Mouse (Mus musculus): ENCODE results near the gene Fdxr. TPM values are rescaled to one million over a fixed set of nuclear protein-coding genes. Genes with fewer than 3 reads are reported as not detected.

Fdxr gene
- polyA plus RNA-seq, 1 experiment from 2014 or later = 7.3 TPM

DNA sequence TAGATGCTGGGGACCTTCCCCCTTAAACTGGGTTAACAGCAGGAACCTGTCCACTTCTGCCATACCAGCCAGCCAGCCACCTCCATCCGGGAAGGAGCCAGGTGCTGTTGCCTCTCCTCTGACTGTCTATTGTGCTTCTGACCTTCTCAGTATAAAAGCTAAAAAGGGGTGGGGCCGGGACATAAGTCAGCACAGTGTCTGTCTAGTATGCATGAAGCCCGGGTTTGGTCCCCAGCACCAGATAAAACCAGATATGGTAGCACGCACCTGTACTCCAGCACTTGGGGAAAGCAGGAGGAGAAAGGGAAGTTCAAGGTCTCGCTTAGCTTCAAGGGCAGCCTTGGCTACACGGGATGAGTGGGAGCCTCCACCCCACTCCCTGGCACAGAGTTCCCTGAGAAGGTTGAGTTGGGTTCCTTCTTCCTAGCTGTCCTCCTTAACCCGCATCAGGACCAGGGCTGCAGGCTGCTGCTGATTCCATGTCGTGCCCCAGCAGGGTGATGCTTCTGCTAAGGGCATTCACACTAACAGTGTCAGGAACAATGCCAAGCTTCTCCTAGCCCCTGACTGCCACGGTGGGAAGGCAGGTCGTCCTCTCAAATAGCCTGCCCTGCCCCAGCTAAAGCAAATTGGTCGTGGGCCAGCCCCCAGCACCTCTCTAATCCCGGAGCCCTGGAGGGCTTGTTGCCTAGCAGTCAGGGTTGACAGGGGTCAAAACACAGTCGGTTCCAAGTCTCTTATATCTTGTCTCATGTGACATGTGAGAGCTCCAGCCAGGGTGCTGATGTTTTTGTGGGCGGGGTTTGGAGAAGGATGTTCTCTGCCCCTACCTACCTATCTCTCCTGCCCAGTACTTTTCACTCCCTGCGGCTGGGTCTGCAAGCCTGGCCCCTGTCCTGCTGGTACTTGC lies 47.6 kb downstream of the Fdxr start:
- Histone ChIP-seq H3K27me3 (ENCODE audit: insufficient read depth, low read length) (no peaks in the 10 kb centered on the region), H3K4me2 (ENCODE audit: low read depth, low read length) (no peak overlapping the region), H3K4me1 (ENCODE audit: insufficient read depth) (peaks cover 21% of the 10 kb centered on the region), H3K27ac (ENCODE audit: low read depth) (no peak overlapping the region), H3K4me3 (ENCODE audit: low read depth, low read length) (no peak overlapping the region), H3K36me3 (replicated peaks; ENCODE audit: insufficient read depth, low read length) (peaks cover 7% of the 10 kb centered on the region; the same call in 1 of the 2 replicates), H3K9me3 (ENCODE audit: low read length) (no peaks in the 10 kb centered on the region), H3K9ac (replicated peaks) (no peak overlapping the region)
- ATAC-seq (no peak), DNase-seq (no peak)
- 62% methylated on average over 15 of the region's 15 CpGs for WGBS (ENCODE audit: insufficient replicate concordance)
- TF ChIP-seq EP300 (IDR thresholded peaks at IDR 0.05; ENCODE audit: low read depth) (no peak), CTCF (IDR thresholded peaks at IDR 0.05; ENCODE audit: low read depth) (no peak)

DNA sequence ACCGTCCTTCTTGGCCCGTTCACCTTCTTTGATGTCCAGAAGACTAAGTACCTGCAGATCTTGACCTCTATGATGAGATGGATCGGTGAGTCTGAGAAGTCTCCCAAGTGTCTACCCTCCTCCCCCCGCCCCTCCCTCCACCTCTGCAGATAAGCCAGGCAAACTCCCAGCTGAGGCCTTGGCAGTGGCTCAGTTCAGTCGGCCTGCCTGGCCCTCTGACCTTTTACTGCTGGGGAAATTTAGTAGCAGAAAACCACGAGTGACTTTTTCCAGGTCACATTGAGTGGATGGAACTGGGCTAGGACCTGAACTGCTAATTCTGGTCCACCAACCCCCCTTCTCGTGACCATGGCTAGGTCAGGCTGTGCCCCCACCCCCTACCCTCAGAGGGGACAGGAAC lies 48.4 kb downstream of the Fdxr start:
- DNase-seq (no peak), ATAC-seq (no peak)
- Histone ChIP-seq H3K36me3 (replicated peaks; ENCODE audit: insufficient read depth, low read length) (peaks cover 7% of the 10 kb centered on the region; the same call in 1 of the 2 replicates), H3K27me3 (ENCODE audit: insufficient read depth, low read length) (no peaks in the 10 kb centered on the region), H3K9ac (replicated peaks) (no peak overlapping the region), H3K4me1 (ENCODE audit: insufficient read depth) (peaks cover 26% of the 10 kb centered on the region), H3K4me2 (ENCODE audit: low read depth, low read length) (no peak overlapping the region), H3K9me3 (ENCODE audit: low read length) (no peaks in the 10 kb centered on the region), H3K4me3 (ENCODE audit: low read depth, low read length) (no peak overlapping the region), H3K27ac (ENCODE audit: low read depth) (no peak overlapping the region)
- TF ChIP-seq EP300 (IDR thresholded peaks at IDR 0.05; ENCODE audit: low read depth) (no peak), CTCF (IDR thresholded peaks at IDR 0.05; ENCODE audit: low read depth) (no peak)
- WGBS (ENCODE audit: insufficient replicate concordance) = 63% methylated on average over 7 of the region's 7 CpGs

DNA sequence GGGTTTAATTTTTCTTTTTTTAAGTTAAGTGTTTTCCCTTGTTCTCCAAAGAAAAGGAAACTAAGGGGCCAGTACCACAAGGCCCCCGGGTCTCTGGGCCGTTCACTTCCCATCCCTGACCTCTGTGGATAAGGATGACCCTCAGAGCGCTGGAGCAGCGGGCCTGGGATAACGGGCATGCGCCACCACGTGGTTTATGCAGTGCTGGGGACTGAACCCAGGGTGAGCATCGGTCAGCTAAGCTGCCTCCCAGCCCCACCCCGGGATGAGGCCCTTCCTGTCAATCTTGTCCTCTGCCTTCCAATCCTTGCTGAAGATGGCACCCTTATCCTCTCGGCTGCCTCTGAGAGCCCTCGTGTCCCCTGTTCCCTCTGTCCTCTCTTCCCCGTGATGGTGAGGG lies 49.2 kb downstream of the Fdxr start:
- H3K36me3 ChIP-seq (replicated peaks; ENCODE audit: insufficient read depth, low read length) = peaks cover 7% of the 10 kb centered on the region; the same call in 1 of the 2 replicates
- WGBS (ENCODE audit: insufficient replicate concordance) = 67% methylated on average over 12 of the region's 12 CpGs
- H3K27me3 ChIP-seq (ENCODE audit: insufficient read depth, low read length) = no peaks in the 10 kb centered on the region
- no peak for ATAC-seq
- H3K27ac ChIP-seq (ENCODE audit: low read depth) = no peak overlapping the region
- TF ChIP-seq CTCF (IDR thresholded peaks at IDR 0.05; ENCODE audit: low read depth) (no peak), EP300 (IDR thresholded peaks at IDR 0.05; ENCODE audit: low read depth) (no peak)
- no peak overlapping the region for H3K9ac ChIP-seq (replicated peaks)
- DNase-seq = no peak
- H3K9me3 ChIP-seq (ENCODE audit: low read length) = no peaks in the 10 kb centered on the region
- H3K4me1 ChIP-seq (ENCODE audit: insufficient read depth) = peaks cover 30% of the 10 kb centered on the region
- no peak overlapping the region for H3K4me2 ChIP-seq (ENCODE audit: low read depth, low read length)
- no peak overlapping the region for H3K4me3 ChIP-seq (ENCODE audit: low read depth, low read length)

- no peaks in the 10 kb centered on the region for H3K27me3 ChIP-seq (ENCODE audit: insufficient read depth, low read length)
- H3K4me2 ChIP-seq (ENCODE audit: low read depth, low read length) = no peak overlapping the region
- TF ChIP-seq EP300 (IDR thresholded peaks at IDR 0.05; ENCODE audit: low read depth) = no peak
- no peak for TF ChIP-seq CTCF (IDR thresholded peaks at IDR 0.05; ENCODE audit: low read depth)
- H3K9me3 ChIP-seq (ENCODE audit: low read length) = no peaks in the 10 kb centered on the region
- 0 out of 2 replicates have a peak overlapping the region, but pooled peaks have one; percentile 5 for H3K9ac ChIP-seq (replicated peaks)
- no peak overlapping the region for H3K4me3 ChIP-seq (ENCODE audit: low read depth, low read length)
- ATAC-seq = no peak
- WGBS (ENCODE audit: insufficient replicate concordance) = 53% methylated on average over 14 of the region's 14 CpGs
- H3K27ac ChIP-seq (ENCODE audit: low read depth) = peak overlapping the region; percentile 34; the same call in 1 of the 2 replicates
- DNase-seq = no peak
- H3K4me1 ChIP-seq (ENCODE audit: insufficient read depth) = peaks cover 27% of the 10 kb centered on the region
- H3K36me3 ChIP-seq (replicated peaks; ENCODE audit: insufficient read depth, low read length) = peaks cover 7% of the 10 kb centered on the region; the same call in 1 of the 2 replicates
Measured at GRCm38 (mm10) chr11:115226811-115227491, 49.9 kb downstream of the Fdxr start.

GRCm38 (mm10) chr11:115225301-115225700 lies 51.5 kb downstream of the Fdxr start:
- no peaks in the 10 kb centered on the region for H3K27me3 ChIP-seq (ENCODE audit: insufficient read depth, low read length)
- H3K4me3 ChIP-seq (ENCODE audit: low read depth, low read length) = no peak overlapping the region
- WGBS (ENCODE audit: insufficient replicate concordance) = 87% methylated on average over 6 of the region's 6 CpGs
- no peaks in the 10 kb centered on the region for H3K9me3 ChIP-seq (ENCODE audit: low read length)
- DNase-seq = no peak
- peaks cover 7% of the 10 kb centered on the region; the same call in 1 of the 2 replicates for H3K36me3 ChIP-seq (replicated peaks; ENCODE audit: insufficient read depth, low read length)
- H3K4me1 ChIP-seq (ENCODE audit: insufficient read depth) = peaks cover 20% of the 10 kb centered on the region
- TF ChIP-seq EP300 (IDR thresholded peaks at IDR 0.05; ENCODE audit: low read depth) (no peak), CTCF (IDR thresholded peaks at IDR 0.05; ENCODE audit: low read depth) (no peak)
- H3K27ac ChIP-seq (ENCODE audit: low read depth) = no peak overlapping the region
- H3K4me2 ChIP-seq (ENCODE audit: low read depth, low read length) = no peak overlapping the region
- no peak for ATAC-seq
- H3K9ac ChIP-seq (replicated peaks) = no peak overlapping the region

DNA sequence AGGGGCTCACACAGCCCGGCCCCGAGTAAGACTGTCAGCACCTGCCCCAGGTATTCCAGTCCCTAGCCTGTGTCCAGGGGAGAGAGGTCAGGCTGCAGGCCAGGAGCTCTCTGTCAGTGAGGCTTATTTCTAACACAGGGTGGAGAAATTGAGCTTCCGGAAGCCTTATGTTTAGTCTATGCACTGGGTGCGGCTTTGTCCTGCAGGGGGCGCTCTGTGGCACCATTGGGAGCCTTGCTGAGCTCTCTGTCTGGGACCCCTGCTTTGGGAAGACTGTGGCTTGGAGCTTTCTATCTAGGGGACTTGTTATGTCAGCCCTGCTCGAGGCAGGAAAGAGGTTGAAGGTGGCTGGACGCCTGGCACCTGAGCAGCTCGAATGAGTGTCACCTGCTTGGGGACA lies 52.0 kb downstream of the Fdxr start:
- H3K9me3 ChIP-seq (ENCODE audit: low read length) = no peaks in the 10 kb centered on the region
- H3K4me3 ChIP-seq (ENCODE audit: low read depth, low read length) = no peak overlapping the region
- no peak overlapping the region for H3K9ac ChIP-seq (replicated peaks)
- DNase-seq (peak; percentile 78), ATAC-seq (0 out of 2 replicates have a peak, but pooled peaks have one; percentile 30)
- WGBS (ENCODE audit: insufficient replicate concordance) = 38% methylated on average over 8 of the region's 8 CpGs
- TF ChIP-seq EP300 (IDR thresholded peaks at IDR 0.05; ENCODE audit: low read depth) (no peak), CTCF (IDR thresholded peaks at IDR 0.05; ENCODE audit: low read depth) (peak; percentile 78)
- H3K36me3 ChIP-seq (replicated peaks; ENCODE audit: insufficient read depth, low read length) = peaks cover 7% of the 10 kb centered on the region; the same call in 1 of the 2 replicates
- no peaks in the 10 kb centered on the region for H3K27me3 ChIP-seq (ENCODE audit: insufficient read depth, low read length)
- H3K4me1 ChIP-seq (ENCODE audit: insufficient read depth) = peaks cover 22% of the 10 kb centered on the region
- H3K4me2 ChIP-seq (ENCODE audit: low read depth, low read length) = no peak overlapping the region
- no peak overlapping the region for H3K27ac ChIP-seq (ENCODE audit: low read depth)

Data from liver, postnatal 0 days (tissue).